Mouse (Mus musculus) G1E (cell line): ENCODE results near the gene Ror2. TPM values are rescaled to one million over a fixed set of nuclear protein-coding genes. Genes with fewer than 3 reads are reported as not detected.

ENCODE experiments used
- ATAC-seq: 2 replicates; pipeline ENCODE4 v1.8.0; 2016; ENCODE audit warnings: mild to moderate bottlenecking; ENCODE audit not compliant: insufficient number of reproducible peaks, poor library complexity, low FRiP score, severe bottlenecking; ENCODE audit errors: extremely low read depth
- DNase-seq: peaks from one replicate; pipeline ENCODE4 v3.0.0; 2012; ENCODE audit warnings: low spot score
- H3K27me3 ChIP-seq: 2 replicates; pipeline ENCODE4 v1.6.1; 2012; ENCODE audit warnings: mild to moderate bottlenecking, low read length, inconsistent platforms; ENCODE audit not compliant: insufficient read depth
- H3K36me3 ChIP-seq: replicated peaks from 2 replicates; pipeline ENCODE3; 2012; ENCODE audit warnings: mild to moderate bottlenecking, inconsistent platforms
- H3K4me1 ChIP-seq: 2 replicates; pipeline ENCODE4 v1.6.1; 2012; ENCODE audit warnings: low read depth, low read length, inconsistent platforms, mixed read lengths; ENCODE audit not compliant: insufficient read depth
- H3K4me3 ChIP-seq: 2 replicates; pipeline ENCODE4 v1.5.1; 2012; ENCODE audit warnings: low read depth, mild to moderate bottlenecking, inconsistent platforms, low read length, moderate library complexity, mixed read lengths
- H3K9me3 ChIP-seq: replicated peaks from 2 replicates; pipeline ENCODE4 v1.6.1; 2012; ENCODE audit warnings: inconsistent platforms
- CTCF ChIP-seq: IDR thresholded peaks from 2 replicates; pipeline ENCODE4 v1.5.1; 2012; ENCODE audit warnings: low read depth, low read length, inconsistent platforms, mixed read lengths
- GATA1 ChIP-seq: IDR thresholded peaks from 2 replicates; pipeline ENCODE4 v1.6.1; 2012; ENCODE audit warnings: borderline replicate concordance, low read length, inconsistent platforms, mixed read lengths
- GATA2 ChIP-seq: IDR thresholded peaks from 2 replicates; pipeline ENCODE4 v1.6.1; 2012; ENCODE audit warnings: low read depth, low read length, inconsistent platforms, borderline replicate concordance
- POLR2AphosphoS5 ChIP-seq: IDR thresholded peaks from 2 replicates; pipeline ENCODE4 v1.6.1; 2012; ENCODE audit warnings: low read depth, low read length, inconsistent platforms; ENCODE audit not compliant: insufficient replicate concordance
- TAL1 ChIP-seq: conservative IDR thresholded peaks from 2 replicates; pipeline ENCODE4 v1.6.1; 2012; ENCODE audit warnings: low read depth, low read length, inconsistent platforms, mixed read lengths
- polyA plus RNA-seq: library from polyadenylated mRNA; stranded (reverse); fragments of >175 nt; gene quantifications from 2 replicates; pipeline ENCODE4 v1.2.3, GENCODE M21; 2012
- total RNA-seq, 2 experiments: library from RNA; stranded (forward) in 1 of 2; stranded (reverse) in 1 of 2; fragments of 200-1000 nt in 1 of 2; fragments of >200 nt in 1 of 2; fragmentation: Nextera tagmentation in 1 of 2; gene quantifications; 2 replicates each; pipeline ENCODE4 v1.2.3; 2014 to 2017

The Ror2 gene
- total and polyA plus RNA-seq, 3 experiments, result not detected

GRCm38 (mm10) chr13:53219889-53220288, 66.0 kb downstream of the Ror2 start:
- Histone ChIP-seq H3K4me1 (no peaks in the 10 kb centered on the region), H3K4me3 (no peak overlapping the region), H3K36me3 (no peaks in the 10 kb centered on the region), H3K27me3 (no peaks in the 10 kb centered on the region), H3K9me3 (peaks cover 73% of the 10 kb centered on the region)
- ATAC-seq (no peak), DNase-seq (no peak)
- TF ChIP-seq GATA1 (no peak), CTCF (no peak), GATA2 (no peak), POLR2AphosphoS5 (no peak)

GRCm38 (mm10) chr13:53219391-53219790, 66.5 kb downstream of the Ror2 start:
- Histone ChIP-seq H3K27me3 (no peaks in the 10 kb centered on the region), H3K36me3 (no peaks in the 10 kb centered on the region), H3K4me3 (no peak overlapping the region), H3K4me1 (no peaks in the 10 kb centered on the region), H3K9me3 (peaks cover 73% of the 10 kb centered on the region)
- no peak for ATAC-seq
- DNase-seq, result no peak
- TF ChIP-seq TAL1 (no peak), GATA2 (no peak), POLR2AphosphoS5 (no peak), GATA1 (no peak), CTCF (no peak)

GRCm38 (mm10) chr13:53217396-53217975, 68.4 kb downstream of the Ror2 start:
- DNase-seq (no peak), ATAC-seq (no peak)
- Histone ChIP-seq H3K27me3 (no peaks in the 10 kb centered on the region), H3K4me1 (no peaks in the 10 kb centered on the region), H3K9me3 (peaks cover 75% of the 10 kb centered on the region), H3K36me3 (no peaks in the 10 kb centered on the region), H3K4me3 (no peak overlapping the region)
- TF ChIP-seq GATA2, result no peak
- TF ChIP-seq GATA1, result no peak
- TF ChIP-seq CTCF, result no peak
- no peak for TF ChIP-seq POLR2AphosphoS5
- TF ChIP-seq TAL1, result no peak

- ATAC-seq (no peak), DNase-seq (no peak)
- TF ChIP-seq POLR2AphosphoS5, result no peak
- TF ChIP-seq CTCF, result no peak
- TF ChIP-seq GATA2, result no peak
- no peak for TF ChIP-seq TAL1
- no peak for TF ChIP-seq GATA1
- Histone ChIP-seq H3K4me1 (no peaks in the 10 kb centered on the region), H3K9me3 (peaks cover 61% of the 10 kb centered on the region), H3K27me3 (no peaks in the 10 kb centered on the region), H3K4me3 (no peak overlapping the region), H3K36me3 (no peaks in the 10 kb centered on the region)
These were observed 73.8 kb downstream of the Ror2 start for GRCm38 (mm10) chr13:53211971-53212733.

DNA sequence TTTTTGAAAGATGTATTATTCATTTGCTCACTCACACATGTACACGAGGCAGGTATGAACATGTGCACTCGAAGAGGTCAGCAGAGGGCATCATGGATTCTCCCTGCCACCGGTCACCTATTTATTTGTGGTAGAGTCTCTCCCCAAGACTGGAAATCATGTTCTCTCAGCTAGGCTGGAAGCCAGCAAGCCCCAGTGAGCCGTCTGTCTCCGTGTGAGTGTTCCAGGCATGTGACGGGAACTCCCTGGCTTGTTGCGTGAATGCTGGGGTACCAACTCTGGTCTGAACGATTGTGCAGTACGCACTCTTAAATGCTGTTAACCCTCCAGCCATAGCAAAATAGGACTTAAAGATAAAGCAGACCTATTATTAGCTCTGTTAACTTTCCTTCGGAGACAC, 77.4 kb downstream of the Ror2 start:
- Histone ChIP-seq H3K9me3 (peaks cover 77% of the 10 kb centered on the region), H3K4me1 (no peaks in the 10 kb centered on the region), H3K4me3 (no peak overlapping the region), H3K27me3 (no peaks in the 10 kb centered on the region; the same call in 1 of the 2 replicates), H3K36me3 (no peaks in the 10 kb centered on the region)
- ATAC-seq (no peak), DNase-seq (no peak)
- TF ChIP-seq GATA1 (no peak), GATA2 (no peak), TAL1 (no peak), POLR2AphosphoS5 (no peak)

GRCm38 (mm10) chr13:53205128-53205911, 80.6 kb downstream of the Ror2 start:
- Histone ChIP-seq H3K4me1 (no peaks in the 10 kb centered on the region), H3K9me3 (peaks cover 76% of the 10 kb centered on the region), H3K27me3 (no peaks in the 10 kb centered on the region; the same call in 1 of the 2 replicates), H3K4me3 (no peak overlapping the region), H3K36me3 (no peaks in the 10 kb centered on the region)
- ATAC-seq (no peak), DNase-seq (no peak)
- TF ChIP-seq POLR2AphosphoS5, result no peak
- no peak for TF ChIP-seq GATA2
- no peak for TF ChIP-seq TAL1
- no peak for TF ChIP-seq GATA1
- no peak for TF ChIP-seq CTCF
